Mouse (Mus musculus): ENCODE data around the gene Slamf6. TPM values are rescaled to one million over a fixed set of nuclear protein-coding genes. Genes with fewer than 3 reads are reported as not detected.
"Not testable (repeated sequence)": the region's sequence is repeated elsewhere in the genome, so short reads cannot be mapped to it uniquely, and the experiment has no call there.

Slamf6 gene
- polyA plus RNA-seq, 1 experiment, result not detected

DNA sequence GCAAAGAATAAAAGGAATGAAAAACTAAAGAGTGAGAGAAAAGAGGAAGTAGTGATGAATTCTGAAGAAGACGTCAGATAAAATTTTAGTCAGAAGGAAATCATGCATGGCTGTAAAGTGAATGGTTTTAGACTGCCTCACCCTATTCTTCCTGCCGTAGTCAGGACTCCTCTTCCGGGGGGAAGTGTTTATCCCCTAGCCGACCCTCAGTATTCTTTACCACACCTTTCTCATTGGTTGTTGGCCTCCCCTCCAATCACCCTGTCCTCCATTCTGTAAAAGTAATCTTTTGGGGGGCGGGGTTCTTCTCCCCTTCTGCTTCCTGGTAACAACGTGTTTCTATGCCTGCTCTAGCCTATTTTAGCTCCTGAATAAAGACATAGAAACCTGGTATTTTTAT is 37.8 kb downstream of the Slamf6 start:
- TF ChIP-seq POLR2A (IDR thresholded peaks at IDR 0.05; ENCODE audit: low read depth, low read length) (no peak), CTCF (IDR thresholded peaks at IDR 0.05; ENCODE audit: borderline replicate concordance, insufficient read depth, low read length) (no peak)
- Histone ChIP-seq H3K4me3 (ENCODE audit: insufficient read depth, low read length) (no peak overlapping the region), H3K27ac (ENCODE audit: insufficient read depth, low read length) (no peak overlapping the region), H3K4me1 (ENCODE audit: control insufficient read depth, insufficient read depth, low read length) (no peaks in the 10 kb centered on the region)

DNA sequence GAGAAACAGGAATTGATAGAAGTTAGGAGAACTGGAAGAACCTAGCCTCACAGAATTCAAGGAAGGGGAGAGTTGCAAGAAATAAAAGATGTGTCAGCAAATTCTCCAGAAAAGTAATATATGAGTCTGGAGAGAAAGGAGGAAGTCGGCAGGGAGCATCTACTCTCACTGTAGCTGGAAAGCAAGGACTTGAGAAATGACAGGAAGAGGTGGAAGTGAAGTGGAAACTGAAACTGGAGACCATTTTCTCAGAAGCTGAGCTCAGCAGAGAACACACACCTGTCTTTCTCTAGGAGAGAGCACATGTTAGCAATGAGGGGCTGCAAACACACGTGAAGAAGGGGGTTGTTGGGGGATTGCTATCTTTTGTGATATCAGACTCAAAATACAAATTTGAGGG is 40.1 kb downstream of the Slamf6 start:
- TF ChIP-seq CTCF (IDR thresholded peaks at IDR 0.05; ENCODE audit: borderline replicate concordance, insufficient read depth, low read length) (no peak), POLR2A (IDR thresholded peaks at IDR 0.05; ENCODE audit: low read depth, low read length) (no peak)
- Histone ChIP-seq H3K4me1 (ENCODE audit: control insufficient read depth, insufficient read depth, low read length) (no peaks in the 10 kb centered on the region), H3K27ac (ENCODE audit: insufficient read depth, low read length) (no peak overlapping the region), H3K4me3 (ENCODE audit: insufficient read depth, low read length) (no peak overlapping the region)

DNA sequence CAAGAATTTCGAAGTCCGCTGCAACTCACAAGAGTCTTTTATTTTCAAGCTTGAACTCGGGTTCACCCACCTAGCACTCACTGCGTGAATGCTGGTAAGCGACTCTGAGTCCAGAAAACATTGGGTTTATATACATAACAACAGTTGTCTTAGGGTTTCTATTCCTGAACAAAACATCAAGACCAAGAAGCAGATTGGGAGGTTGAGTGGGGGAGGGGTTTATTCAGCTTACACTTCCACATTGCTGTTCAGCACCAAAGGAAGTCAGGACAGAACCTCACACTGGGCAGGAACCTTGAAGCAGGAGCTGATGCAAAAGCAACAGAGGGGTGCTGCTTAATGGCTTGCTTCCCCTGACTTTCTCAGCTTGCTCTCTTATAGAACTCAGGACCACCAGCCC is 43.4 kb downstream of the Slamf6 start:
- TF ChIP-seq POLR2A (IDR thresholded peaks at IDR 0.05; ENCODE audit: low read depth, low read length) (no peak), CTCF (IDR thresholded peaks at IDR 0.05; ENCODE audit: borderline replicate concordance, insufficient read depth, low read length) (no peak)
- no peak overlapping the region for H3K27ac ChIP-seq (ENCODE audit: insufficient read depth, low read length)
- H3K4me1 ChIP-seq (ENCODE audit: control insufficient read depth, insufficient read depth, low read length), result no peaks in the 10 kb centered on the region
- no peak overlapping the region for H3K4me3 ChIP-seq (ENCODE audit: insufficient read depth, low read length)

DNA sequence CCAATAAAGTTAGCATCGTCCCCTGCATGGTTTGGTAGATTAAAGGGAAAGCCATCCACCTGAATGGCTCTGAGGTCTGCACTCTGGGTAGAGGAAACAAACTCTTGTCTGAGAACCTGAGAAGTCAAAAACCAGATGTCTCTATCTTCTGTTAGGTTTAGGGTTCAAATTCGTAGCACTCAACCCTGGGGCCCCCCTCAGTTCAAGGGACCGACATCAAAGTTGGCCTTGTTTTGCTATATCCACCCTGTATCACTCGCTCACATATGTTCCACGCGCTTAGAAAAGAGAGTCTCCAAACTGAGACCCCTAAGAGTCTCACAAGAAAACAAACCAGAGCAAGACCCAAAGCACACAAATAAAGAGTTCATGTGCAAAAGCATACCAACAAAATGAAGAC is 44.4 kb downstream of the Slamf6 start:
- Histone ChIP-seq H3K4me1 (ENCODE audit: control insufficient read depth, insufficient read depth, low read length) (no peaks in the 10 kb centered on the region), H3K27ac (ENCODE audit: insufficient read depth, low read length) (no peak overlapping the region), H3K4me3 (ENCODE audit: insufficient read depth, low read length) (no peak overlapping the region)
- TF ChIP-seq CTCF (IDR thresholded peaks at IDR 0.05; ENCODE audit: borderline replicate concordance, insufficient read depth, low read length), result no peak
- TF ChIP-seq POLR2A (IDR thresholded peaks at IDR 0.05; ENCODE audit: low read depth, low read length), result no peak

DNA sequence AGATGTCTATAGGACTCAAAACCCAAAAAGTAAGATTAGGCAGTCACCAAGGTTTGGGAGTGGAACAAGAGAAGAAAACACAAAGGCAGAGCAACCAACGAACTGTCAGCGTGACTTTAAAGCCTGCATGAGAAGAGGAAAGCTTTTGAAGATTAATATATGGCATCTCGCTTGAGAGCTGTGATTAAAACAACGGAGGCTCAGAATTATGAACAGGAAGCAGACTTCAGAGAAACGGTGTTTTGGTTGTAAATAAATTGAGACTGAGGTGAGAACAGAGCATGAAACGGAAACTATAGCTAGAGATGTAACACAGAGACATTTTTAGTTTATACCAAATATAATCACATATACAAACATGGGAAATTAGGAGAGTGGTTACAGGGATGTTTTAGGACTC is 46.3 kb downstream of the Slamf6 start:
- no peaks in the 10 kb centered on the region for H3K4me1 ChIP-seq (ENCODE audit: control insufficient read depth, insufficient read depth, low read length)
- no peak overlapping the region for H3K4me3 ChIP-seq (ENCODE audit: insufficient read depth, low read length)
- TF ChIP-seq CTCF (IDR thresholded peaks at IDR 0.05; ENCODE audit: borderline replicate concordance, insufficient read depth, low read length), result no peak
- TF ChIP-seq POLR2A (IDR thresholded peaks at IDR 0.05; ENCODE audit: low read depth, low read length), result no peak
- no peak overlapping the region for H3K27ac ChIP-seq (ENCODE audit: insufficient read depth, low read length)

DNA sequence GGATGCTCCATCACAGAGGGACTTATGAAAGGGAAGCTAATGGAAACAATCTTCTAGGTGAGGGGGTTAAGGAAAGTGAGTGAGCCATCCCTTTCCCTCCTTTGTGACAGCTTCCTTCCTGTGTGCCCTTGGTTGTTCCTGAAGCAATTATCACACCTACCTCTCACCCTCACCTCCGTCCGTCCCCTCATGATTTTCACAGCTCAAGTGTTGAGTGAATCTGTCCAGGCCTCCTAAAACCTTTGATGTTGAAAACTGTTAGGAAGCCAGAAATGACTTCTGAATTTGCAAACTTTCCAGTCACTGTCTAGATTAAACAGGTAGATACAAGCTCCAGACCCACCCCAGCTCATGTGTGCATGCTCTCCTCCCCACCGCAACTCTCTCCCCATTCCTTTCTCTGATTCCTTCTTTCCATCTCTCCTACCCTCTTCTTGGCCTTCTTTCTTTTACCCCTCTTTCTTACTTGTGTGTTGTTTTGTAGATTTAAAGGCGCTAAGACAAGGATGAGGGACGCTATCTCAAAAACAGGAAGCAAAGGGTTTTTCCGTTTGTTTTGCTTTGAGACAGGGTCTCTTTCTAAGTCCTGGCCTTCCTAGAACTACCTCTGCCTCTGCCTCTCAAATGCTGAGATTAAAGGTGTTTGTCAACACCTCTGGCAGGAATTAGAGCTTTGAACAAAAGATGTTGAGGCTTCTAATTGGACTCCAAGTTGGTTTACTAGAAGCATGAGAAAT is 48.9 kb downstream of the Slamf6 start:
- H3K27ac ChIP-seq (ENCODE audit: insufficient read depth, low read length), result no peak overlapping the region
- no peak overlapping the region for H3K4me3 ChIP-seq (ENCODE audit: insufficient read depth, low read length)
- no peaks in the 10 kb centered on the region for H3K4me1 ChIP-seq (ENCODE audit: control insufficient read depth, insufficient read depth, low read length)
- TF ChIP-seq CTCF (IDR thresholded peaks at IDR 0.05; ENCODE audit: borderline replicate concordance, insufficient read depth, low read length) (no peak), POLR2A (IDR thresholded peaks at IDR 0.05; ENCODE audit: low read depth, low read length) (no peak)

DNA sequence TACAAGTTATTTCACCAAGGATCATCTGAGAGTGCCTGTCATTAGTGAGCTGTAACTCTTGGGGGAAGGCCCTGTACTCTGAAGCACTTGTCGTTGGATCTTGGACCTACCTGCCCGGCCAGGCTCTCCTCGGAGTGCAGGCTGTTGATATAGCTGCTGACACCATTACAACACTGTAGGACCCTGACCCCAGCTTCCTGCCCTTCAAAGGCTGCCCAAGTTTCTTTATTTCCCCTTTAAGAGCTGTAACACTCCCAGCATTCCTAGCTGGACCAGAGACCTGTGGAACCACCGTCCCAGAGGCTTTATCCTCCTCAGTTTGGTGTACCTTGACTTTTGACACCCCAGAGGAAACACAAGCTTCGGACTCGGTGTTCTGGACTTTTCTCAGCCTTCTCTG is 51.9 kb downstream of the Slamf6 start:
- Histone ChIP-seq H3K4me1 (ENCODE audit: control insufficient read depth, insufficient read depth, low read length) (no peaks in the 10 kb centered on the region), H3K4me3 (ENCODE audit: insufficient read depth, low read length) (no peak overlapping the region), H3K27ac (ENCODE audit: insufficient read depth, low read length) (no peak overlapping the region)
- TF ChIP-seq CTCF (IDR thresholded peaks at IDR 0.05; ENCODE audit: borderline replicate concordance, insufficient read depth, low read length) (no peak), POLR2A (IDR thresholded peaks at IDR 0.05; ENCODE audit: low read depth, low read length) (no peak)

DNA sequence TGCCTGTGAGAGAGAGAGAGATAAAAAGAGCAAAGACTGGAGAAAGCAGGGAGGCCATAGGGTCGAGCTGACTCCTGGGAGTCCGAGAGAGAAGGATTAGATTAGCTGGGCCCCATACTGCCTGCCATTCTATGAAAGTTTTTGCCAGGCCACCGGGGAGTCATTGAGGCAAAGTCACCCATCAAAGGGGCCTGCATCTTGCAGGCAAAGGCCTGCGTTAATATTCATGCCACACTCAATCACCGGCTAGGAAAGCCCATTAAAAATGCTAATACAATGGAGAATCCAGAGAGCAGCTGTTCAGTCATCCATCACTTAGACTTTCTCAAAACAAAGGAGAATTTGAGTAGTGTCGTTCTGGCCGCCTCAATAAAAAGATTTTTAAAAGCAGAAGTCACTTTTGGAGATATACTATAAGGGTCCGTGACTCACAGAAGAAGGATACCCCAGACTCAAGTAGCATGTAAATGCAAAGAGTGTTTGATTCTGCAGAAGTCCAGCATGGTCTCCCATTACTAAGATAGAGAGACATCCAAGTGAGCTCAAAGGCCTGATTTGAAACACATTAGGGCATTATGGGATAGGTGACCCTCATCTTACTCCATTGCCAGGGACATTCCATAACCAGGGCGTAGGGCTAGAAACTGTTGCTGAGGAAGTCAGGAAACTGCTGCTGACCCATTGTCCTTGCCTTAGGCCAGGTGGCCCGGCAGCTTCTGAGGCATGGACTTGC is 53.7 kb downstream of the Slamf6 start:
- Histone ChIP-seq H3K4me3 (ENCODE audit: insufficient read depth, low read length) (no peak overlapping the region), H3K27ac (ENCODE audit: insufficient read depth, low read length) (no peak overlapping the region), H3K4me1 (ENCODE audit: control insufficient read depth, insufficient read depth, low read length) (no peaks in the 10 kb centered on the region)
- TF ChIP-seq POLR2A (IDR thresholded peaks at IDR 0.05; ENCODE audit: low read depth, low read length) (no peak), CTCF (IDR thresholded peaks at IDR 0.05; ENCODE audit: borderline replicate concordance, insufficient read depth, low read length) (no peak)

DNA sequence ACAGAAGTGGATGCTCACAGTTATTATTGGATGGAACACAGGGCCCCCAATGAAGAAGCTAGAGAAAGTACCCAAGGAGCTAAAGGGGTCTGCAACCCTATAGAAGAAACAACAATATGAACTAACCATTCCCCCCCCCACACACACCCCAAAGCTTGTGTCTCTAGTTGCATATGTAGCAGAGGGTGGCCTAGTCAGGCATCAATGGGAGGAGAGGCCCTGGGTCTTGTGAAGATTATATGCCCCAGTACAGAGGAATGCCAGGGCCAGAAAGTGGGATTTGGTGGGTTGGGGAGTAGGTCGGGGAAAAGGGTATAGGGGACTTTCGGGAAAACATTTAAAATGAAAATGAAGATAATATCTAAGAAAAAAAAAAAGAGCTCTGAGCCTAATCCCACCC is 57.0 kb downstream of the Slamf6 start:
- H3K27ac ChIP-seq (ENCODE audit: insufficient read depth, low read length); H3K4me1 ChIP-seq (ENCODE audit: control insufficient read depth, insufficient read depth, low read length); H3K4me3 ChIP-seq (ENCODE audit: insufficient read depth, low read length): not testable (repeated sequence)

DNA sequence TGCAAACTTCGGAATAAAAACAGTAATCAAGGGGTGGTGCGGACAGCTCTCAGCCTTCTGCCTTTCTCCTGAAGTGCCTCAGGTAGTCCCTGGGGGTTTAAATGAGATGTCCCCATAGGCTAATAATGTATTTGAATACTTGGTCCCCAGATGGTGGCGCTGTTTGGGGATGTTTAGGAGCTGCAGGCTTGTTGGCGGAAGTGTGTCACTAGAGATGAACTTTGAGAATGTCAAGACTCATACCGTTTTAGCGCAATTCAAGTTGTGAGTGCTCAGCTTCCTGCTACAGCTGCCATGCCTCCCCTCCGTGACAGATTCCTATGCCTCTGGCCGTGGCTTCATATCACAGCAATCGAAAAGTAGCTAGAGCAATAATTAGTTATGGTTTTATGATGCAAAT is 58.1 kb downstream of the Slamf6 start:
- Histone ChIP-seq H3K27ac (ENCODE audit: insufficient read depth, low read length) (no peak overlapping the region), H3K4me3 (ENCODE audit: insufficient read depth, low read length) (no peak overlapping the region), H3K4me1 (ENCODE audit: control insufficient read depth, insufficient read depth, low read length) (no peaks in the 10 kb centered on the region)
- TF ChIP-seq POLR2A (IDR thresholded peaks at IDR 0.05; ENCODE audit: low read depth, low read length) (no peak), CTCF (IDR thresholded peaks at IDR 0.05; ENCODE audit: borderline replicate concordance, insufficient read depth, low read length) (no peak)
